Mouse (Mus musculus) heart, embryonic 11.5 days (tissue): ENCODE measurements at regions not wholly inside any gene's neighbourhood (a gene's known extent, or its start where the extent isn't known, plus 50 kb on each side); places are given as distances from the start of the nearest gene placed in this dataset.
A peak's percentile ranks its signal among the peaks of the same experiment; 100 is the strongest.

Experiments
- ATAC-seq: fragments of 200-750 bp; cut with Nextera tagmentation; replicated peaks from 2 replicates; pipeline ENCODE4 v1.8.0; 2017; ENCODE audit warnings: moderate library complexity; ENCODE audit not compliant: insufficient number of reproducible peaks, low FRiP score, low TSS enrichment
- H3K27ac ChIP-seq: fragments of 300-500 bp; sonication (generic); 2 replicates; pipeline ENCODE4 v1.5.1; 2014; ENCODE audit warnings: mild to moderate bottlenecking, low read depth, low read length
- H3K27me3 ChIP-seq: fragments of 300-500 bp; sonication (generic); 2 replicates; pipeline ENCODE4 v1.6.1; 2014; ENCODE audit warnings: mild to moderate bottlenecking, low read length, mixed read lengths; ENCODE audit not compliant: control insufficient read depth, insufficient read depth
- H3K36me3 ChIP-seq: fragments of 300-500 bp; sonication (generic); 2 replicates; pipeline ENCODE4 v1.6.1; 2014; ENCODE audit warnings: mild to moderate bottlenecking, low read length, moderate library complexity, mixed read lengths; ENCODE audit not compliant: control insufficient read depth, insufficient read depth
- H3K4me1 ChIP-seq: fragments of 300-500 bp; sonication (generic); 2 replicates; pipeline ENCODE4 v1.6.1; 2014; ENCODE audit warnings: low read length; ENCODE audit not compliant: control insufficient read depth, insufficient read depth
- H3K4me2 ChIP-seq: fragments of 300-500 bp; sonication (generic); 2 replicates; pipeline ENCODE4 v1.6.1; 2014; ENCODE audit warnings: mild to moderate bottlenecking, moderate library complexity
- H3K4me3 ChIP-seq: fragments of 300-500 bp; sonication (generic); 2 replicates; pipeline ENCODE4 v1.5.1; 2014; ENCODE audit warnings: low read depth, low read length
- H3K9ac ChIP-seq: fragments of 300-500 bp; sonication (generic); 2 replicates; pipeline ENCODE4 v1.6.1; 2014; ENCODE audit warnings: mild to moderate bottlenecking, low read depth, low read length, moderate library complexity
- H3K9me3 ChIP-seq: fragments of 300-500 bp; sonication (generic); replicated peaks from 2 replicates; pipeline ENCODE4 v1.6.1; 2016; ENCODE audit warnings: low read length; ENCODE audit not compliant: control insufficient read depth
- WGBS: fragments of 180-500 bp; shearing (Covaris S2); extraction: QIAGEN DNeasy Blood & Tissue Kit; methylation state at CpG from one replicate; pipeline ENCODE4 v1.1.7; 2014; ENCODE audit not compliant: insufficient replicate concordance; 5-methylcytosine and 5-hydroxymethylcytosine counted together

DNA sequence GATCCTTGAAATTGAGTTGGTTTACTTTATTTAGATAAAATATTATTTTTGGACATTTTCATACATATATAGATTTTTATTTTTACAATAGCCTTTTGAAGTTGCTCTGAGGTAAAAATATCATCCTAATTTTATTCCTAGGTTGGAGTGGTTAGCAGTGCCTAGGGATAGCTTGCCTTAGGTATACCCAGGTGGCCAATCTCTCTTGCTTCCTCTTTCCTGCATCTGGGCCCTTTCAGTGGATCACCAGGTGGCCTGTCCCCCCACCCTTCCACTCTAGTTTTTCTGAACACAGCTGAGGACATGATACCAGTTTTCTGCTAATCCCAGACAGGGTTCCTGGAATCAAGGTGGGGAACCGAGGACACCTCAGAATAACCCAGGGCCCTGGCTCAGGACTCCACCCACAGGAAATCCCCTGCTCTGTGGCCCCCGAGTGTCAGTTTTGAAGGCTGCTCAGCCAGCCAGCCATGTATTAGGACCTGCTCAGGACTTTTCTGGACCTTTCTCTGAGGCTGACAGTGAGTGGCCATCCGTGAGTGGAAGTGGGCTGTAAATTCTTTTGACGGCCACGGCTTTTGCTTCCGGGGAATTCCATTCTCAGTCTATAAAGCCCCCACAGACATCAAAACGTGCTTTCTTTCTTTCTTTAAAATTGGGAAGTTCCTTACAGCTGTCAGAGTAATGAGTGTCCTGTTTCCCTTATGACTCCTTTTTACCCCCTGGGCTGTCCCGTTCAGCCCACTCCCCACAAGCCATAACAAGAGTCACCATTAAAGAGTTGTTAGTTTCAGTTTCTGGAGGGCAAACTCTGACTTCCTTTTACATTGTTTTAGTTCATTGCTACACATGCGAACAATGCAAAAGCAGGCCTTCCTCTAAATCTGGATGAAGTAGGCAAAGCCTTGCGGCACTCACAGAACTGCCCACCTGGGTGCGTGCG is 87.8 kb upstream of the Ccnd2 start:
- no peaks in the 10 kb centered on the region for H3K9me3 ChIP-seq
- H3K4me1 ChIP-seq, result no peaks in the 10 kb centered on the region
- WGBS, result 71% methylated on average over 12 of the region's 12 CpGs
- no peak overlapping the region for H3K4me3 ChIP-seq
- no peak overlapping the region for H3K4me2 ChIP-seq
- ATAC-seq, result no peak
- no peaks in the 10 kb centered on the region for H3K36me3 ChIP-seq
- H3K27ac ChIP-seq, result no peak overlapping the region
- H3K9ac ChIP-seq, result no peak overlapping the region
- no peaks in the 10 kb centered on the region for H3K27me3 ChIP-seq

DNA sequence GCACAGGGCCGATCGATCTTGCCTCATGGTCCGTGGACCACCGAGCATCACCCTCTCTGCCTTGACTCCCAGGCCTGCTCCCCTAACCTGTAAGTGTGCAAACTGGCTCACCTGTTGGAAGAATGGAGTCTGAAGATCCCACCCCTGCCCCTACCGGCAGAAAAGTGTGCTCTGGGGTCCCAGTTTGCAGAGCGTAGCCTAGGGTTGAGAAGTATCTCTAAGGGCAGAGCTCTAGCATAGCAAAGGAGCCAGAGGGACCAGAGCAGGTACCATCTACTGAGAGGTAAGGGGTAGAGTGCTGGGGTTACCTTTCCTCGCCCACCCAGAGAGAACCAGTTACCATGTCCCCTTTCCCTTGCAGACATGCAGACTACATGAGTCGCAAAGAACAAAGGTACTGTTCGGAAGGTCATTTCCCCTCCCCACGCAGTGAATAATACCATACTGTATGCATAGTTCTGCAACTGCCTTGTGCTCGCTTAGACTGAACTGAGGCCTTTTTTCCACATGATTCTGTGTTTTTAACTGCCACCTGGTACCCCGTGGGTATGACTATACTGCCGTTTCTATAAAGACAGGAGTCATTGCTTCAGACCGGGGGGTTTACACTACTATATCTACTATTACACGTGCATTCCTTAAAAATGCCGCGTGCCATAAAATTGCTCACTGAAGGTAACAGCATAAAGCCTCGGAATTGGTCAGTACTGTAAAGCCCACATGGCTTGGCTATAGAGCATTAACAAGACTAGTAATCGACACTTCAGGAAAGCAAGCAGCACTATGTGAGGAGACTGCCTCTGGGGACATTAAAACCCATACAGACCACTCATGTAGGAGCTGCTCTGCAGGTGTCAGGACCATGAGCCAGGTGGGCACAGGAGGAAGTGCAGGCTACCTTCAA is 88.7 kb upstream of the Ccnd2 start:
- Histone ChIP-seq H3K9ac (no peak overlapping the region), H3K36me3 (no peaks in the 10 kb centered on the region), H3K9me3 (no peaks in the 10 kb centered on the region), H3K27ac (no peak overlapping the region), H3K4me3 (no peak overlapping the region), H3K4me2 (no peak overlapping the region), H3K27me3 (no peaks in the 10 kb centered on the region), H3K4me1 (no peaks in the 10 kb centered on the region)
- WGBS, result 84% methylated on average over 19 of the region's 19 CpGs
- no peak; the same call in 1 of the 2 replicates for ATAC-seq

DNA sequence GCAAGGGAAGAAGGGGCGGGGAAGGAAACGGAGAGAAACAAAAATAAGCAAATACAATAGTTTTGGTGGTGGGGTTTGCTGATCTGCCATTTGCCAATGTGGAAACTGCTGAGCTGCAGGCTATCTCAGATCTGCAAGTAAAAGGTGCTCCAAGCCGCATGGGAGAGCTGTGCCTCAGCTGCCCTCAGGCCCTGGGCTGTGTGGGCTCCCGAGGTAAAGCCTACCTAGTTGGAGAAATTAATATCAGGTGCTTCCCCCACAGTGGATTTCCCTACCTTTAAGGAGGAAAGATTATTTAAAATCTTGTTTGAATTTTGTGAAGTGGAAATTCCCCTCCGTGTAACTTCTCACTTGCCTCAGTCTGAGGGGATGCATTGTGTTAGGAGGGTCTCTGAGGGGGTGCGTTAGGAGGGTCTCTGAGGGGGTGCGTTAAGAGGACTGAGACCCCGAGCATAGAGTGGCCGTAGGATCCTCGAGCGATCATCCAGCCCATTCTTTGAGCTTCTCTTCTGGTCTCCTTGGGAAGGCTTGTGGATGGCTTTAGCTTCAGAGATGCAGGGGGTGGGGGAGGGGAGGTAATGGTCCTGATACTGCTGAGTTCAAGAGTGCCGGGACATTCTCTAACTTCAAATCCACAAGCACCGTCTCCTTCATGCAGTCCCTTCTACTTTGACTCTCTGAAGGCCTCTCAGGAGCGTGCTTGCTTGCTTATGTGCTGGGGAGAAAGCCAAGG is 89.9 kb upstream of the Ccnd2 start:
- no peak overlapping the region for H3K27ac ChIP-seq
- no peaks in the 10 kb centered on the region for H3K4me1 ChIP-seq
- H3K9me3 ChIP-seq, result no peaks in the 10 kb centered on the region
- 55% methylated on average over 14 of the region's 14 CpGs for WGBS
- no peak overlapping the region for H3K4me3 ChIP-seq
- no peak overlapping the region for H3K9ac ChIP-seq
- H3K4me2 ChIP-seq, result no peak overlapping the region
- H3K36me3 ChIP-seq, result no peaks in the 10 kb centered on the region
- no peak for ATAC-seq
- H3K27me3 ChIP-seq, result no peaks in the 10 kb centered on the region

- no peaks in the 10 kb centered on the region for H3K4me1 ChIP-seq
- no peaks in the 10 kb centered on the region for H3K9me3 ChIP-seq
- no peak overlapping the region for H3K4me3 ChIP-seq
- no peaks in the 10 kb centered on the region for H3K36me3 ChIP-seq
- H3K27ac ChIP-seq, result no peak overlapping the region
- H3K9ac ChIP-seq, result no peak overlapping the region
- H3K27me3 ChIP-seq, result no peaks in the 10 kb centered on the region
- no peak overlapping the region for H3K4me2 ChIP-seq
- no peak for ATAC-seq
- 80% methylated on average over 2 of the region's 2 CpGs for WGBS
Measured at GRCm38 (mm10) chr6:127243032-127243431, 91.0 kb upstream of the Ccnd2 start.

- no peaks in the 10 kb centered on the region for H3K36me3 ChIP-seq
- H3K4me1 ChIP-seq, result peaks cover under 1% of the 10 kb centered on the region; the same call in 1 of the 2 replicates
- H3K27ac ChIP-seq, result no peak overlapping the region
- H3K27me3 ChIP-seq, result no peaks in the 10 kb centered on the region
- no peaks in the 10 kb centered on the region for H3K9me3 ChIP-seq
- no peak overlapping the region for H3K4me3 ChIP-seq
- 0 out of 2 replicates have a peak overlapping the region, but pooled peaks have one; percentile 20 for H3K4me2 ChIP-seq
- ATAC-seq, result no peak
- H3K9ac ChIP-seq, result no peak overlapping the region
- 80% methylated on average over 4 of the region's 4 CpGs for WGBS
Measured at GRCm38 (mm10) chr6:127245814-127246440, 93.9 kb upstream of the Ccnd2 start.

- Histone ChIP-seq H3K9ac (no peak overlapping the region), H3K27ac (no peak overlapping the region), H3K4me3 (no peak overlapping the region), H3K4me1 (peaks cover 8% of the 10 kb centered on the region), H3K36me3 (no peaks in the 10 kb centered on the region), H3K27me3 (no peaks in the 10 kb centered on the region), H3K9me3 (no peaks in the 10 kb centered on the region), H3K4me2 (no peak overlapping the region)
- 79% methylated on average over 7 of the region's 7 CpGs for WGBS
- ATAC-seq, result no peak
Measured at GRCm38 (mm10) chr6:127246730-127247129, 94.7 kb upstream of the Ccnd2 start.

- H3K27ac ChIP-seq, result no peak overlapping the region
- peaks cover 14% of the 10 kb centered on the region for H3K4me1 ChIP-seq
- 40% methylated on average over 5 of the region's 5 CpGs for WGBS
- H3K9ac ChIP-seq, result no peak overlapping the region
- no peaks in the 10 kb centered on the region for H3K36me3 ChIP-seq
- no peak for ATAC-seq
- H3K9me3 ChIP-seq, result no peaks in the 10 kb centered on the region
- H3K27me3 ChIP-seq, result no peaks in the 10 kb centered on the region
- H3K4me3 ChIP-seq, result no peak overlapping the region
- no peak overlapping the region for H3K4me2 ChIP-seq
Measured at GRCm38 (mm10) chr6:127247343-127247742, 95.3 kb upstream of the Ccnd2 start.
